Mouse (Mus musculus) heart, adult 8-10 months (tissue): ENCODE results near the gene Pfkp. TPM values are rescaled to one million over a fixed set of nuclear protein-coding genes. Genes with fewer than 3 reads are reported as not detected.
A peak's percentile ranks its signal among the peaks of the same experiment; 100 is the strongest.

Source experiments
- DNase-seq: peaks from one replicate; pipeline ENCODE4 v3.0.0; 2022; ENCODE audit warnings: low spot score
- total RNA-seq, 4 experiments: library from RNA; stranded (reverse); gene quantifications; 2 replicates each; pipeline ENCODE4 v1.2.4; 2022

Gene Pfkp
- total RNA-seq, 4 experiments from 2014 or later = 27.7 to 47.5 (median 33.5) TPM

DNA sequence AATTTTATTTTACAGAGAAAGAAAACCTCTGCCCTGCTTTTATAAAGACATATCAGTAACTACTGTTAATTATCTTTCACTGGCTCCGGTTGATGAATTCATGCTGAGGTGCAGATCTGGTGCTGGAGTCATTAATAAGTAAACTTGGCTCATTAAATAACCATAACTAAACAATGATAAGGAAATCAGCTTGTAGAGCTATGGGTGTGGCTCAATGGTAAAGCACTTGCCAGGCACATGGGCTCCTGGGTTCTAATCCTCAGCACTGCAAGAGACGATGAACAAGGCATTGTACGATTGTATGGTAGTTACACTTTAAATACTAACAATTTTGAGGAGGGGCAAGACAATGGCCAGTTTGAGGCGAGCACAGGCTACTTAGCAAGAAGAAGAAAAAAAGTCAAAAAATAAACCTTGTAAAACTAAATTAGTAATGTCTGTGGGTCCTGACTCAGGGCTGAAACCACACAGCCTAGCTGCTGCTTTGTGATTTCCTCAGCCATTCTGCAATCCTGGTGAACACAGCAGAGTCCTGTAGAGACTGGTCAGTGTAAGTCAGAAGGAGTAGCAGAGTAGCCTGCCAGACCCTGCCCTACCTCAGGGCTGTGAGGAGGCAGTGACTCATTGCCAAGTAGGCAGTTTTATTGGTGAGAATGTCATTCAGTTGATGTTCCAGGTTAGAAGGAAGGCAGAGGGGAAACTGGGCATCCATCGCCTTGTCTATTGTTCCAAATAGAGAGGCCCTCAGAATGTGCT is 34.7 kb downstream of the Pfkp start:
- DNase-seq = no peak

DNA sequence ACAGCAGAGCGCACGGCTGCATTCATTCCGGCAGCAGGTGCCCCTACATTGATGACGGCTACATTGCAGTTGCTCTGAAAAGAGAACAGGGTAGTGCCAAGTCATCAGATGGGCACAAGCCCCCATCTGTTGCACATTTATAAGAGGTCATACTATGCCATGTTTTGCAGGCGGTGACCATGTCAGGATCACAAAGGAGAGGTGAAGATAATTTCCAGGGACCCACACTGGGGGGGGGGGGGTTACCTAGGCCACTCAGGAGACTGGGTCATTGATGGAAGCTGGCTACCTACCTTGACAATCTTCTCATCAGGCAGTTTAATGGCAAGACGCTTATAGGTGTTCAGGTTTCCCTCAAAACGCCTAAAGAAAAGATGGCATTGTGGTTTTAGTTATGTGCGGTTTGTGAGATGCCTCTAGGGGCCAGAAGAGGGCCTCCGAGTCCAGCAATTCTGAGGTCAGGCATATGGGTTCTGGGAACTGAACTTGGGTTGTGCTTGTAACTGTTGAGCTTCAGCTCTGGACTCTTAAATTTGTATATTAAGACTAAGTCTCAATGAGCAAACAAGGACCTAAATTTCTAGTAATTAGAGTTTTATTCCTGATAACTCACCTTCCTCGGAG is 45.7 kb downstream of the Pfkp start:
- no peak for DNase-seq

DNA sequence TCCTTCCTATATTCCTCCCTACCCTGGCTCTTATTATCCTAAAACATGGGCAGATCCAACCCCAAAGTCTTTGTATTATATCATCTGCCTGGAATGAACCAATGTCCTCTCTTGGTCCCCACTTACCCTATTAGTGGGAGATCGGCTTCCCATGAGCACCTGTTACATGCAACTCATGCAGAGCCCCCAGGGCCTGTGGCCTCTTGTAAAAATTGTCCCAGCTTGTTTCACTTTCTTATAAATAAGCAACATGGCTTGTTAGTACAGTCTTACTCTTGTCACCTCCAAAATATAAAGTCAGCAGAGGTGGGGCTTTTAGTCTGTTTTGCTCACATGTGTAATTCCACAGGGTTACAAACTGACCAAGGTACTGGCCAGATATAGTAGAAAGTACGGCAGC is 46.9 kb downstream of the Pfkp start:
- no peak for DNase-seq

DNA sequence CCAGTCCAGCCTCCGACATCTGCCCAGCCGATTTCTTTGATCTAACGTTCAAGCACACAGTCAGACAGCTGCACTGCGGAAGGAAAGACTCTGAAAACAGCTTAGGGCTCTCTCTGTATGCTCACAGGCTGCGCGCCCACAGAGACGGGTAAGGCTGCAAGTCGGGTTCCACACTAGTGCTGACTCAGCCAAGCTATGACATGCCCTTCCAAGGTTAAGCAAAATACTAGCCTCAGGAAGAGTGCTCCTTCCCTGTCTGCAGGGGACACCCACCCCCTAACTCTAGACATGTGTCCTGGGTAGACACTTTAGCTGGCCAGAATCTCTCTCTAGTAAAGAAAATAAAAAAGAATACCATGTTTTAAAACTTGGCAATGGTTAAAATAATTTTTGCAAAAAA is 48.0 kb downstream of the Pfkp start:
- DNase-seq = no peak

DNA sequence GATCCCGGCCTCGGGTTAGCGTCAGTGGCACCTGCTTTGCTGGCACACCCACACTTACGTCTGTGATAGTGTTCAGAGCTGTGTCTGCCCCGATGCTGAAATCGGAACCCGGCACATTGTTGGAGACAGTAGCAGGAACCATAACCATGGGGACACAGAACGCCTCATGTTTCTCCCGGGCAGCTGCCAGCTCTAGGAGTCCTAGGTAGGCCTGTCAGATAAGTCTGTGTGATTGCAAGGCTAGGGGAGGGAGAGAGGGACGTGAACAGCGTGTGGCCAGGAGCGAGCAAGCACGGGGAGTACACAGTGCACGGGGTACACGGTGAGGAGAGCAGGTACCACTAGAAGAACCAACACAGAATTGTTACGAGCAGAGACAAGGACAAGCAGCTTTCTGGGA is 50.8 kb downstream of the Pfkp start:
- DNase-seq = peak; percentile 25

DNA sequence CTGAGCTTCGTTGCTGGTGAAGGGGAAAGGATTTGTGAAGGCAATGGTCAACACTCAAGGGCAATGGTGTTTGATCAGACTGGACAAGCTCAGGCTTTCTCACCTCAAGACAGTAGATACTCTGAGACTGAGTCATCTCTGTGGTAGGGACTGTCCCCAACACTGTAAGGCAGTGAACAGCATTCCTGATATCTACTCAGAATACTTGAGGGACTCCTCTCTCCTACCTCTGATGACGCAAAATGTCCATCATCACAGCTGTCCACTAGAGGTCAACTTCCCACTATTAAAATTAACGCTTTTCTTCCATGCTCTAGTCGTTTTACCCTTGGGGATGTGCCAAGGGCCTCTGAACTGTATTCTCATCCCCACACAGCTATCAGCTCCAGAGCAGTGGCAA is 53.2 kb downstream of the Pfkp start:
- no peak for DNase-seq

DNA sequence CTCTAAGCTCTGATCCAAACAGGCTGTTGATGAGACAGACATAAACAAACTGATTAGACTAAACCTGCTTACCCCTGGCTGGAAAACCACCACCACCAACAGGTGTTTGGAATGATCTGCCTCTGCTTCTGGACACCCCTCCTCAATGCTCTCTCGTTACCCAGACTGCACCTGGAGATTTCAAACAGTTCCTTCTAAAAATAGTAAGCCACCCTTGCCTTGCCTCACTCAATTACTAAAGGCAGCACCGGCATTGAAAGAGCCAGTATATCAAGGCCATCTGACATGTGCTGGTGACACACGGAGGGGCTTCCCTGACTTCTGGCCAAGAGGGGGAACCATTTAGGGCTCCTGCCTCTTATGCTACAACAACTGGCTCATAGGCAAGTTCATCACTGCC is 57.7 kb downstream of the Pfkp start:
- no peak for DNase-seq

DNA sequence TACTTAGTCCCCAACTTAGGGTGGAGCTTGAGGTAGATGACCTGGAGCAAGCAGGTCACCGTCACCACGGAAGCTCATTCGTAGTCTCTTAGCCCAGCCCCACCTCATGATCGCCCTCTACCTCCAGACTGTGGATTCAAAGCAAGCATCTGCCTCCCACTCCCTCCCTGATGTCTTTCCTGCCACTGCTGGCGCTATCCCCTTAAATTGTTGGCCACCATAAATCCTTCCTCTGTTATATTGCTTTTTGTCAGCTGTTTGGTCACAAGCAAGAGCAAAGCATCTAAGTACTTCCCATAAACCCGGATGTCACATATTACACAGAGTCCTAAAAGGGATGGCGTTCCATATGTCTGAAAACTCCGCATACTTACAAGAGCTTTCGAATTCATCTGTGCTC is 62.6 kb downstream of the Pfkp start:
- no peak for DNase-seq

DNA sequence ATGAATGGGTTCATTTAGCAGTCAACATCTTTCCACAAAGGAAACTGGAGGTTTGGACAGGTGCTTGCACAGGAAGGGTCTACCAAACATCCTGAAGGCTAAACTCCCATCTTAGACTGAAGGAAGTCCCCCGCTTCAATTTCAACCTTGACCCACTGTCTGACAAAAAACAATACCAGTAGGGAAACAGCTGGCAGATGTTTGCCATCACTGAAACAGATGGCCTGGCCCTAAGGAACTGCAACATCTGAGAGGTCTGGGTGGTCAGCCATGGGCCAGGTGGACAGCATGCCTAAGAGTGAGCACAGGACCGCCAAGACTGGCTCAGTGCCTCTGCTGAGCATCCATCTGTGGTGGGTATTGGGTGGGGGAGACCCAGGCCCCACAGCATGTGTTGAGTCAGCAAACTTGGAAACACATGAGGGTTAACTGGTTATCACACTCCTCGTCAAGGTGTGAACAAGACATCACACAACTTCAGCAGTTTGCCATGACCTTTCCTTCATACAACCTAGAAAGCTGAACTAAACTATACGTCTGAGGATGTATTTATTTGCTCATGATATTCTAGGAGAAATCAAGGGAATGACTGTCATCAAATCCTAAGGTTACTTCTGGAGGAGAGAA is 65.0 kb downstream of the Pfkp start:
- DNase-seq = no peak

DNA sequence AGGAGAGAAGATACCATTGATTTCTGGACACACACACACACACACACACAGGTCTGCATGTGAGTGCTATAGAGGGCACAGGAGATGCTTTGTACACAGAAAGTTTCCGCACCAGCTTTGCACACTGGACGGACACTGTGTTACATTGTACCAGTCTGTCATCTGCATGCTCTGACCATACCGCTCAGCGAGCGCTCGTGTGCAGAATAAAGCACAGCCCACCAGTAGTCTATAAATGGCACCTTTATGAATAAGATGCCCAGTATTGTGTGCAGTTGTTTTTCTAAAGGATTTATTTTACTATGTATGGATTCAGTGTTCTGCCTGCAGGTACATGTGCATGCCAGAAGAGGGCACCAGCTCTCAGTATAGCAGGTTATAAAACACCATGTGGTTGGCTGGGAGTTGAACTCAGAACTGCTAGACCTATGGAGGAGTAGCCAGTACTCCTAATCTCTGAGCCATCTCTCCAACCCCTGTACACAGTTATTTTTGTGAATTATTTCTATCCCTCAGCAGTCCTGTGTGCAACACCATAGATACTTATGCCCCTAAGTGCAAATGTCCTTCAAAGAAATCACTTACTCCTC is 72.6 kb downstream of the Pfkp start:
- no peak for DNase-seq

DNA sequence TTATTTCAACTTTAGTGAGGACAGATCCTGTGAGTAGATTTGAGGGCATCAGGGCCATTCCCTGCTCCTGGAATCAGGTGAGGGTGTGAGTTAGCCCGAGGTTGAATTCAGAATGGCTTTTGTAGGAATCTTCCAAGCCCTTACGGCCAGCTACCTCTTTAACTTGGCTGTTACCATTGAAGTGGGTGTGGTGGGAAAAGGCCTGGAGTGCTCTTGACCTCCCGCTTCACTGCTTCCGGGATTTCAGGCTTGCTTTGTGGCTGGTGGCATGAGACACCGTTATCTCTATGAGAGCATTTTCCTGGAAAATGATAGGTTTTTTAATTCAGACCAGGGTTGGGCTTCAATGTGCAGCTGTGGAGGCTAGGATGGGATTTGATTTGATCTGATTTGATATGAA is 83.0 kb downstream of the Pfkp start:
- DNase-seq = no peak

DNA sequence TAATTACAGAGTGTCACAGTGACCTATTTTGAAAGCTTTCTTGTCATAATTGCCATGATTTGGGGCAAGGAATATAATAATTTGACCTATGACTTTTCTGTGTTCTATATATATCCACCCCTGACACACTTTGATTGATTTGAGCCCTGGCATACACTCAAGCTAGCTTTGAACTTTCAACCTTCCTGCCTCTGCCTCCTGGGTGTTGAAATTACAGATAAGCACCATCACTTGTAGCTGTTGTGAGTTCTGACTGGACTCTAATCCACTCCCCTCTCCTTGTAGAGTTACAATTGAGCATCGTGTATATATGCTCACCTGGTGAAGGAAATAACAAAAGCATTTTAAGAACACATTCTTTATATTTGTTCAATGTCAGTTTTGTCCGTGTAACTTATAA is 86.2 kb downstream of the Pfkp start:
- DNase-seq = no peak

DNA sequence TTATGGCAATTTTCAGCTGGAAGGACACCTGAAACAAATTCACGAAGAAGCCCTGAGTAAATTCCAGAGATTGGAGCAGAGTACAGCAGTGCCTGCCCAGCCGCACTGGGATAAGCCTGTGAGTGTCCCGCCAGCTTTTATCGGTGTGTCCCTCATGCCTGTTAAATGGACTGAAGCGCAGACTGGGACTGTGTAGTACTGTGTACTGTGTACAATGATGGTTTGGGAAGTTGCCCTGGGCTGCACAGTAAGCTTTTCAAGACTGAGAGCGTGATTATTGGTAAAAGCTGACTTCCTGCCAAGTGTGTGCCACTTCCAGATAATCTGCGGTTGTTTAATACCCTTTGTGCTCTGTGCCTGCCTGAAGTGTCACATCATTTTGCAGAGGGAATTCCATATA is 90.8 kb downstream of the Pfkp start:
- no peak for DNase-seq

DNA sequence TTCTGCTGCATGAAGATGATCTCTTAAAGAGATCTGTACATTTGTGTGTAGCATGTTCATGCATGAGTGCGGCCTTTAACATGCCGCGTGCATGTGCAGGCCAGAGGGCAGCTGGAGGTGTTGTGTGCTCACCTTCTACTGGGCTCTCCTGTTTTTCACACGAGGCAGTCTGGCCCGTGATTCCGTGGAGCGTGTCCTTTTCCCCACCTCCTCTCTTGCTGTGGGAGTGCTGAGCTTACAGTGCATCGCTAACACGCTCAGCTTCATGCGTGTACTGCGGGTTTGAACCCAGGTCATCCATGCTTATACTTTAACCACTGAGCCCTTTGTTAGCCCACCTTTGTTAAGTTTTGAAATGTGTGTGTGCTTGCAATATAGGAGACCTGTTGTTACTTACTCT is 92.9 kb downstream of the Pfkp start:
- DNase-seq = no peak

DNA sequence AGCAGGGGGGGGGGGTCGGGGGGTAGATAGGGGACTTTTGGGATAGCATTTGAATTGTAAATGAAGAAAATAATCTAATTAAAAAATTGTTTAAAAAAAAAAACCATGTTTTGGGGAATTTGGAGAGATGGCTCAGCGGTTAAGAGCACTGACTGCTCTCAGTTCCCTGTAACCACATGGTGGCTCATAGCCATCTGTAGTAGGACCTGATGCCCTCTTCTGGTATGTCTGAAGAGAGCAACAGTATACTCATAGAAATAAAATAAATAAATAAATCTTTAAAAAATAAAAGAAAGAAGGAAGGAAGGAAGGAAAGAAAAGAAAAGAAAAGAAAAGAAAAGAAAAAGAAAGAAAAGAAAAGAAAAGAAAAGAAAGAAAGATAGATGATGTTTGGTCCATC is 94.9 kb downstream of the Pfkp start:
- no peak for DNase-seq

DNA sequence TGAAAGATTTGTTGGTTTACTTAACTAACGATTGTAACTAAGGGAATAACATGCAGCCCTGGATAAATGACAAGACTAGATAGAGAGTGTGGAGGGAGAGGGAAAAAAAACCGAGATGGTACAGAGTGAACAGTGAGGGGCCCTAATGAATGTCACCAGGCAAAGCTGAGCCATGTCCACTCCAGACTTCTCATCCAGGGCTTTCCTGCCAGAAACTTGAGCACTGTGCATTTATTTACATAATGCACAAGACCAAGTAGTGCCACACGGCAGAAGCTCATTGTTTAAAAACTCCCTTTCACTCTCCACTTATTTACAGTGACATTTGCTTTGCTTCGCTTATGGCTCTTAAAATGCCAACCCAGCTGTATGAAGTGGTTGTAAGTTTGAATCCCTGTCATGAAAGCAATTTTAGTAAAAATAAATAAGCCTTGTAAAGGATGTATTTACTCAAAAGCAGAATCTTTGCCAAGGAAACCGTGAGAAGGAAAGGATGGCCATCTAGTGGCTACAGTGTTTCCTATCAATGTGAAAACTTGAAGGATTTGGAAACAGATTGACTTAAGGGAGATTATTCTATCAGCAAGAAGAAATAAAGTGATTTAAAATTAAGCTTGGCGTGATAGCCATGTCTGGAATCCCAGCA is 113.2 kb downstream of the Pfkp start:
- DNase-seq = peak; percentile 20

DNA sequence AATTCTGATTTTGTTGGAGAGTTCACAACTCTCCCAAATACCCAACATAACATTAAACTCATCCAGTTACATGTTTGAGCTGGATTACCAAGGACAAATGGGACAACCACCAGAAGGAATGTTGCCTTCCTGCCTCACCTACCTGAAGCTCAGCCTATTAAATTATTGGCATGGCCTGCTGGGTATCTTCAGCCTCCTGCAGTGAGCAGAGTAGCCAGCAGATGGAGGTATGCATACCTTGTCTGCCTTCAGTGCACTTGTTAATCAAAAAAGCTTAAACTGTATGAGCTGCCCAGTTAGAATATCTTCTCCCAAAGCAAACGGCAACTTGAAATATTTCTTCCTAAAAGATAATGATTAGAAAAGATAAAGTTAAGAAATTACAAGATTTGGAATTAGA is 115.9 kb downstream of the Pfkp start:
- DNase-seq = no peak

Other genes with a start within 250 kb of the Pfkp start
- gene Pitrm1, start 100.6 kb downstream of the Pfkp start, total RNA-seq = 10 to 100 TPM; 49.4 to 60.1 (median 58.5) TPM